Mouse (Mus musculus) liver, embryonic 16.5 days (tissue): ENCODE measurements around the gene Gm5108. TPM values are rescaled to one million over a fixed set of nuclear protein-coding genes. Genes with fewer than 3 reads are reported as not detected.
A peak's percentile ranks its signal among the peaks of the same experiment; 100 is the strongest.

Experiments used
- ATAC-seq: fragments of 200-750 bp; cut with Nextera tagmentation; 2 replicates; pipeline ENCODE4 v1.8.0; 2017; ENCODE audit warnings: low read depth, mild to moderate bottlenecking, moderate number of reproducible peaks, moderate library complexity
- H3K27ac ChIP-seq: fragments of 300-500 bp; sonication (generic); 2 replicates; pipeline ENCODE4 v1.5.1; 2014; ENCODE audit warnings: mild to moderate bottlenecking, low read length
- H3K27me3 ChIP-seq: fragments of 300-500 bp; sonication (generic); 2 replicates; pipeline ENCODE4 v1.6.1; 2014; ENCODE audit warnings: low read depth, low read length, mixed read lengths; ENCODE audit not compliant: control insufficient read depth, insufficient read depth
- H3K36me3 ChIP-seq: fragments of 300-500 bp; sonication (generic); 2 replicates; pipeline ENCODE4 v1.6.1; 2014; ENCODE audit warnings: mild to moderate bottlenecking; ENCODE audit not compliant: control insufficient read depth, insufficient read depth
- H3K4me1 ChIP-seq: fragments of 300-500 bp; sonication (generic); 2 replicates; pipeline ENCODE4 v1.6.1; 2014; ENCODE audit warnings: low read depth, low read length, mixed read lengths; ENCODE audit not compliant: control insufficient read depth
- H3K4me2 ChIP-seq: fragments of 300-500 bp; sonication (generic); 2 replicates; pipeline ENCODE4 v1.6.1; 2014; ENCODE audit warnings: low read depth, low read length, mixed read lengths
- H3K4me3 ChIP-seq: fragments of 300-500 bp; sonication (generic); 2 replicates; pipeline ENCODE4 v1.5.1; 2014; ENCODE audit warnings: low read depth, mild to moderate bottlenecking, low read length
- H3K9ac ChIP-seq: fragments of 300-500 bp; sonication (generic); 2 replicates; pipeline ENCODE4 v1.6.1; 2014; ENCODE audit warnings: low read depth, low read length
- H3K9me3 ChIP-seq: fragments of 300-500 bp; sonication (generic); replicated peaks from 2 replicates; pipeline ENCODE4 v1.6.1; 2016; ENCODE audit warnings: low read length; ENCODE audit not compliant: control insufficient read depth
- WGBS: fragments of 180-500 bp; shearing (Covaris S2); extraction: QIAGEN DNeasy Blood & Tissue Kit; methylation state at CpG from one replicate; pipeline ENCODE4 v1.1.7; 2014; ENCODE audit not compliant: insufficient replicate concordance; 5-methylcytosine and 5-hydroxymethylcytosine counted together
- polyA plus RNA-seq: library from polyadenylated mRNA; unstranded; fragments of >200 nt; fragmentation: Nextera tagmentation; extraction: Ambion mirVana; gene quantifications from 2 replicates; pipeline ENCODE4 v1.2.1, GENCODE M21; 2015

The Gm5108 gene
- polyA plus RNA-seq = not detected in 2 replicates

- no peaks in the 10 kb centered on the region for H3K27me3 ChIP-seq
- H3K4me3 ChIP-seq = no peak within 1 kb of the TSS
- H3K27ac ChIP-seq = no peak within 1 kb of the TSS
- no peak for ATAC-seq
- H3K36me3 ChIP-seq = no peaks in the 10 kb centered on the region
- WGBS = 64% methylated on average over 2 of the region's 2 CpGs
- no peaks in the 10 kb centered on the region for H3K9me3 ChIP-seq
- no peaks in the 10 kb centered on the region for H3K4me1 ChIP-seq
- H3K4me2 ChIP-seq = no peak within 1 kb of the TSS
- H3K9ac ChIP-seq = no peak within 1 kb of the TSS
These were observed at the start of gene Gm5108 for GRCm38 (mm10) chr5:67941369-67941768. TSS of gene Gm5108 (plus strand) at chr5:67941669.

DNA sequence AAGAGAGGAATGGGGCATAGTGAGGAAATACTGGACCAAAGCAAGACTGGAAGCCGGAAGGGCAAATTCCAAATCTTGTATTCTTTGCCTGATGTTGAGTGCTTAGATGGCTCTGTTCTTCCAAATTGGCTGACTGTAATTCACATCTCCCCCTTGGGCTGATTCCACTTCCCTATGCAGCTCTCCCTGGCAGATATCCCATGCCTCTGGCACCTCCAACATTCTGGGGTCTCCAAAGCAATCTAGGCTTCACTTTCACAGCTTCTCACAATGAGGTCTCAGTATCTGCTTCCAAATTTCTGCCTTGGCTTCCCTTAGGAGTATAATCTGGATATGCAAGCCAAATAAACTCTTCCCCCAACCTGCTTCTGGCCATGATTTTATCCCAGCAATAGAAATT, 42.5 kb upstream of the Gm5108 start:
- no peaks in the 10 kb centered on the region for H3K9me3 ChIP-seq
- H3K36me3 ChIP-seq = no peaks in the 10 kb centered on the region
- WGBS = 61% methylated on average over 1 of the region's 1 CpGs
- no peaks in the 10 kb centered on the region for H3K4me1 ChIP-seq
- H3K4me3 ChIP-seq = no peak overlapping the region
- H3K4me2 ChIP-seq = no peak overlapping the region
- no peak overlapping the region for H3K9ac ChIP-seq
- H3K27me3 ChIP-seq = peaks cover 13% of the 10 kb centered on the region
- no peak for ATAC-seq
- H3K27ac ChIP-seq = no peak overlapping the region

DNA sequence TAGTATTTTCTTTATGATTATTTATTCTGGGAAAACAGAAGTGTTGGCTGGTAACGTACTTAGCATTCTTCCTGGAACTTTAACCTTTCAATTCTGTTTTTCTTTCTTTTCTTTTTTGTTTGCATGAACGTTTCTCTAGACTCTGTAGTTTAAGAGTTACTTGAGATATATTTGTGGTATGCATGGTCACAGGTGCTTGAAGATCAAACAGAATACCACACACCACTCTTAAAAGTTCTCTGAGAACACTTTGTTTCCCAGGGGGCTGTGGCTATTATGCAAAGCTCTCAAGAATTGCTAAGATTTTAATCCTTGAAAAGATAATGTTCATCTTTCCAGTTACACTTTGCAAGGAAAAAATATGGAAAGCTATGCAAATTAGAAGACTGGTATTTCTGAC, 36.9 kb upstream of the Gm5108 start:
- Histone ChIP-seq H3K4me3 (no peak overlapping the region), H3K27me3 (peaks cover 4% of the 10 kb centered on the region), H3K27ac (no peak overlapping the region), H3K9ac (no peak overlapping the region), H3K9me3 (no peaks in the 10 kb centered on the region), H3K4me1 (no peaks in the 10 kb centered on the region), H3K36me3 (no peaks in the 10 kb centered on the region), H3K4me2 (no peak overlapping the region)
- WGBS = 45% methylated on average over 2 of the region's 2 CpGs
- ATAC-seq = no peak

GRCm38 (mm10) chr5:67930584-67930983, 10.9 kb upstream of the Gm5108 start:
- Histone ChIP-seq H3K9ac (no peak overlapping the region), H3K27me3 (no peaks in the 10 kb centered on the region), H3K27ac (no peak overlapping the region), H3K4me1 (no peaks in the 10 kb centered on the region; the same call in 1 of the 2 replicates), H3K9me3 (no peaks in the 10 kb centered on the region), H3K36me3 (no peaks in the 10 kb centered on the region), H3K4me2 (no peak overlapping the region), H3K4me3 (no peak overlapping the region)
- no peak for ATAC-seq
- 15% methylated on average over 4 of the region's 4 CpGs for WGBS

DNA sequence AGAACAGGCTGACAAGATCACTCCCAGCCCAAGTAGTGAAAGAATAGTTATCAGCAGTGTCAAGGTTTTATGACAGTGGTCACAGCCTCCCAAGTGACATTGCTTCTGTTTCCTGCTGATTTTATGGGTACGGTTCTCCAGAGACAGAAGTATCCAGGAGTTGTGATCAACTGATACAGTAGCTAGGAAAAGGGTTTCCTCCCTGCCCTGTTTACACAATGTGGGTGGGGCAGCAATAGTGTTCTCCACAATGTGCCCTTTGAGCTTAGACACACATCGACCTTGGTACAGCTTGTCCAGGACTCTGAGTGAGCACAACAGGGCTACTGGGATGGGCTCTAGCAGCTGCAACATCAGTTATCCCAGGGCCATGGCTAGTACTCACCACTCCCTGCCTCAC, 9.8 kb upstream of the Gm5108 start:
- peak; percentile 64 for ATAC-seq
- Histone ChIP-seq H3K27me3 (no peaks in the 10 kb centered on the region), H3K9ac (no peak overlapping the region), H3K4me2 (no peak overlapping the region), H3K9me3 (no peaks in the 10 kb centered on the region), H3K27ac (no peak overlapping the region), H3K36me3 (no peaks in the 10 kb centered on the region), H3K4me1 (no peaks in the 10 kb centered on the region; the same call in 1 of the 2 replicates), H3K4me3 (no peak overlapping the region)
- whole genome bisulfite sequencing = 2% methylated on average over 2 of the region's 2 CpGs

DNA sequence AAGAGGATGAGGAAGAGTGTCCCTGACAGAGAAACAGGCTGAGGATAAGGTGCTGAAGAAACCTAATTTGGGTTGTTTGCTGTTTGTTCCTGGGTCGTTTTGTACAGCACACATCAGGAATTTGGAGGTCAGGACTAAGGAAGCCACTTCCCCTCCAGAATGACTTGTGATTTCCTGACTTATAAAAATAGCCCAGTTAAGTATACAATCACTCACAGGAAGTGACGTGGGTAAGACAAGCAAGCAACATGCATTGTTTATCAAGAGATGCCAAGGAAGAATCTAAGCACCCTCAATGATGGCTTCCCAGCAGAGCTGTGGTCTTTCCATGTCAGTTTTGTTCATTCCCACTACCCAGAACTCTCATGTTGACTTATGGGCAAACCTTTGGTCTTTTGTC, 1.7 kb downstream of the Gm5108 start:
- no peaks in the 10 kb centered on the region for H3K9me3 ChIP-seq
- H3K4me2 ChIP-seq = no peak overlapping the region
- no peaks in the 10 kb centered on the region for H3K4me1 ChIP-seq
- no peaks in the 10 kb centered on the region for H3K36me3 ChIP-seq
- ATAC-seq = no peak
- no peaks in the 10 kb centered on the region for H3K27me3 ChIP-seq
- no peak overlapping the region for H3K9ac ChIP-seq
- H3K4me3 ChIP-seq = no peak overlapping the region
- WGBS = 8% methylated on average over 2 of the region's 2 CpGs
- H3K27ac ChIP-seq = no peak overlapping the region

- Histone ChIP-seq H3K27ac (no peak overlapping the region), H3K9me3 (no peaks in the 10 kb centered on the region), H3K4me2 (no peak overlapping the region), H3K36me3 (no peaks in the 10 kb centered on the region), H3K4me1 (no peaks in the 10 kb centered on the region), H3K9ac (no peak overlapping the region), H3K4me3 (no peak overlapping the region), H3K27me3 (no peaks in the 10 kb centered on the region)
- no peak for ATAC-seq
- 60% methylated on average over 1 of the region's 1 CpGs for WGBS
These were observed 2.8 kb downstream of the Gm5108 start for GRCm38 (mm10) chr5:67944074-67944785.

- WGBS = 54% methylated on average over 5 of the region's 5 CpGs
- H3K36me3 ChIP-seq = no peaks in the 10 kb centered on the region
These were observed 4.9 kb downstream of the Gm5108 start, which contains the start of gene Gm21905 for GRCm38 (mm10) chr5:67946321-67946720. TSS of gene Gm21905 (minus strand) at chr5:67946421.

GRCm38 (mm10) chr5:67947006-67947405, 5.5 kb downstream of the Gm5108 start:
- H3K36me3 ChIP-seq = no peaks in the 10 kb centered on the region
- no peaks in the 10 kb centered on the region for H3K27me3 ChIP-seq
- H3K27ac ChIP-seq = no peak overlapping the region
- no peak overlapping the region for H3K4me2 ChIP-seq
- no peak for ATAC-seq
- no peaks in the 10 kb centered on the region for H3K4me1 ChIP-seq
- no peak overlapping the region for H3K4me3 ChIP-seq
- H3K9me3 ChIP-seq = no peaks in the 10 kb centered on the region
- no peak overlapping the region for H3K9ac ChIP-seq

More at GRCm38 (mm10) chr5:67946321-67946720, 4.9 kb downstream of the Gm5108 start, which contains the start of gene Gm21905:
- Histone ChIP-seq H3K27me3 (no peaks in the 10 kb centered on the region), H3K27ac (no peak within 1 kb of the TSS), H3K9me3 (no peaks in the 10 kb centered on the region), H3K4me3 (no peak within 1 kb of the TSS), H3K4me1 (no peaks in the 10 kb centered on the region), H3K9ac (no peak within 1 kb of the TSS), H3K4me2 (no peak within 1 kb of the TSS)
- ATAC-seq = no peak
